Mouse (Mus musculus): ENCODE results near the gene Pde4a. TPM values are rescaled to one million over a fixed set of nuclear protein-coding genes. Genes with fewer than 3 reads are reported as not detected.

Gene Pde4a
- 6.0 and 6.8 TPM in 2 replicates for polyA plus RNA-seq (2015; fragmentation: Nextera tagmentation; extraction: Ambion mirVana)

DNA sequence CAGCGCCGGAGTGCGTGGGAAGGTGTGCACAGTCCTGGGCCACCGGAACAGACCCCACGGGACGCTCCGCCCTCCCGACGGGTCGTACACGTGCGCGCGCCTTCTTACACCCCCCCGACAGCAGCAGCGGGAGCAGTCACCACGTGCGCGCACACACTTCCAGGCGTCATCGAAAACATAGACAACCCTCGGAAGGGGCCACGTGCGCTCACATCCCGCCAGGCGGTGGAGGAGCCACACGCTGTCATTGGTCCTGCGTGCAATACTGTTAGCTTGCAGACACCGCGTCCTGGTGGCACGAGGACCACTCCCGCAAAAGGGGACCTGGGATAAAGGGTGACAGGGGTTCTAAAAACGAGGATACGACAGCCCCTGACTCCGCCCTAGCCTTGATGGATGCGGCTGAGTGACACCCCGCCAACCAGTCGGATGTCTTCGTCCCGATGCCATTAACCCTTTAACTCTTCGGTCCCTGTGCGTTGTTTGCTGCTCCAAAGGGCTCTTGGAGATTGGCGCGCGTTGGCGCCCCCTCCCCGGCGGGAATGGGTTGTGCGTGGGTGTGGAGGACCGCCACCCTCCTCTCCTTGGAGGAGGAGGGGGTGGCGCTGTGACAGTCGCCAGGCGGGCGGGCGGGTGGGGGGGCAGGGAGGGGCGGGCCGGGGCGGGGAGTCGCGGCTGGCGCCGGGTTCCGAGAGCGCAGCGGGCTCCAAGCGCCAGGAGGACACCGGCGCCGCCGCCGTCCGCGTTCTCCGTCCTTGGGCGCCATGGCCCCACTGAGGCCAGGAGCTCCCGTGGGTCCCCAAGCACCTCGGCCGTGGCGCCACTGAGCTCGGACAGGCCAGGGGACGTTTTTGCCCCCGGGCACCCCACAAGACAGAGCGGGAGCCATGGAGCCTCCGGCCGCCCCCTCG is at the start of gene Pde4a:
TSS of gene Pde4a (plus strand) at position 674 of the 911 bp plus-strand sequence.
- ATAC-seq = no peak
- H3K9me3 ChIP-seq = no peaks in the 10 kb centered on the region
- no peaks in the 10 kb centered on the region for H3K36me3 ChIP-seq
- H3K9ac ChIP-seq = peak within 1 kb of the TSS; percentile 58
- H3K27ac ChIP-seq = no peak within 1 kb of the TSS
- peak within 1 kb of the TSS; percentile 94 for H3K4me2 ChIP-seq (replicated peaks)
- peak within 1 kb of the TSS; percentile 51 for H3K4me3 ChIP-seq (replicated peaks)
- H3K27me3 ChIP-seq (replicated peaks) = peaks cover 53% of the 10 kb centered on the region
- H3K4me1 ChIP-seq (replicated peaks) = peaks cover 41% of the 10 kb centered on the region
- 1% methylated on average over 71 of the region's 86 CpGs for WGBS

DNA sequence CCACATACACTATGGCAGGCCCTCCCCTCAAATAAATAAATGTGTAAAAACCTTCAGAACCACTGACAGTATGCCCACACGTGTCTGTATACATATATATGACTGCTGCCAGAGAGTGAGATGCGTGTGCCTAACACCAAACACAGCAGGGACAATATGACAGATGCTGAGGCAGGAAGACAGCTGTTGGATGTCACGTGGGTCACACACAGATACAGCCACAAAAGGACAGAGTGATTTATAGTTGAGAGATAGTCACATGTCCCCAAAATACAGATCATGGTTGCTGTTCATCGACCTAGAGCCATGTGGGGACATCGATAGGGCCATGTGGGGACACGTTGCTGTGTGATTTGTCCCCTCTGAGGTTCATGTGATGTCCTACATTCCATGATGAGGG is 48.4 kb upstream of the Pde4a start:
- WGBS = 76% methylated on average over 6 of the region's 6 CpGs
- ATAC-seq = no peak
- no peaks in the 10 kb centered on the region for H3K4me1 ChIP-seq (replicated peaks)

DNA sequence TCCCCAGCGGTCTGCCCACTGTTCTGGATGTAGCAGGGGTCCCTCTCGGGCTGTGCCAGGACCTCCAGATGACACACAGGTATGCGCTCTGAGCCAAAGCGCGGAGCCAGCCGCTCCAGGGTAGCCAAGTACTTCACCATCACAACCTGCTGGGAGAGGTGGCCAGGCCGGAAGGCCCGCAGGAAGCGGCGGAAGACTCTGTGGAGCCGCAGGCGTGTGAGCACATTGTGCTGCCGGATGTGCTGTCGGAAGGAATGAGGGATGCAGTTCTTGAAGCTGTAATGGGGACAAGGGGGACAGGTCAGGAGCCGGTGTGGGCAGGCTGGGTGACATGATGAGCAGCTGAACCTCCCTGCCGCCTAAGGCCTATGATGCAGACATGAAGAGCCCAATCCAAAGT is 44.0 kb upstream of the Pde4a start:
- H3K9me3 ChIP-seq = no peaks in the 10 kb centered on the region
- H3K9ac ChIP-seq = no peak overlapping the region
- no peaks in the 10 kb centered on the region for H3K27me3 ChIP-seq (replicated peaks)
- H3K4me3 ChIP-seq (replicated peaks) = no peak overlapping the region
- H3K27ac ChIP-seq = no peak overlapping the region
- no peaks in the 10 kb centered on the region for H3K4me1 ChIP-seq (replicated peaks)
- WGBS = 87% methylated on average over 16 of the region's 16 CpGs
- no peaks in the 10 kb centered on the region for H3K36me3 ChIP-seq
- no peak for ATAC-seq
- H3K4me2 ChIP-seq (replicated peaks) = no peak overlapping the region

More for the DNA sequence above, 48.4 kb upstream of the Pde4a start:
- Histone ChIP-seq H3K4me2 (replicated peaks) (no peak overlapping the region), H3K27ac (no peak overlapping the region), H3K4me3 (replicated peaks) (no peak overlapping the region), H3K9ac (no peak overlapping the region), H3K27me3 (replicated peaks) (no peaks in the 10 kb centered on the region), H3K9me3 (no peaks in the 10 kb centered on the region), H3K36me3 (no peaks in the 10 kb centered on the region)

DNA sequence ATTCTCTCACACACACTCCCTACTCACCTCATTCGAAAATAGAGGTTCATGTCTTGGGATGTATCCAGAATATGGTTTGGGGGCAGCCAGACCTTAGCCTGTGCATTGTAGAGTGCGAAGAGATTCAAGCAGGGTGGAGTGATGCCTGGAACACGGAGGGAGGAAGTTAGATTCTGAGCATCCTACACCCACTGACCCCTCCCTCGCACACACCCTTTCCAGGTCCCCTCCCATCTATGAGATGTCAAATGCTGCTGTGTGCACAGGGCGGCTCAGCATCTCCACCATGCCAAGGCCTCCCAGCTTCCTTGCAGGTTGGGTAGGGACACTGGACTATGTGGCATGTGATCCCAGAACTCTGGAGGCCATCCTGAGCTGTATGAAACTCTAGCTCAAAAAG is 40.7 kb upstream of the Pde4a start:
- no peak overlapping the region for H3K4me2 ChIP-seq (replicated peaks)
- H3K4me3 ChIP-seq (replicated peaks) = no peak overlapping the region
- H3K27ac ChIP-seq = no peak overlapping the region
- H3K9me3 ChIP-seq = no peaks in the 10 kb centered on the region
- H3K4me1 ChIP-seq (replicated peaks) = no peaks in the 10 kb centered on the region
- H3K9ac ChIP-seq = no peak overlapping the region
- WGBS = 86% methylated on average over 5 of the region's 5 CpGs
- no peak for ATAC-seq
- no peaks in the 10 kb centered on the region for H3K27me3 ChIP-seq (replicated peaks)
- peaks cover 9% of the 10 kb centered on the region; the same call in 1 of the 2 replicates for H3K36me3 ChIP-seq

DNA sequence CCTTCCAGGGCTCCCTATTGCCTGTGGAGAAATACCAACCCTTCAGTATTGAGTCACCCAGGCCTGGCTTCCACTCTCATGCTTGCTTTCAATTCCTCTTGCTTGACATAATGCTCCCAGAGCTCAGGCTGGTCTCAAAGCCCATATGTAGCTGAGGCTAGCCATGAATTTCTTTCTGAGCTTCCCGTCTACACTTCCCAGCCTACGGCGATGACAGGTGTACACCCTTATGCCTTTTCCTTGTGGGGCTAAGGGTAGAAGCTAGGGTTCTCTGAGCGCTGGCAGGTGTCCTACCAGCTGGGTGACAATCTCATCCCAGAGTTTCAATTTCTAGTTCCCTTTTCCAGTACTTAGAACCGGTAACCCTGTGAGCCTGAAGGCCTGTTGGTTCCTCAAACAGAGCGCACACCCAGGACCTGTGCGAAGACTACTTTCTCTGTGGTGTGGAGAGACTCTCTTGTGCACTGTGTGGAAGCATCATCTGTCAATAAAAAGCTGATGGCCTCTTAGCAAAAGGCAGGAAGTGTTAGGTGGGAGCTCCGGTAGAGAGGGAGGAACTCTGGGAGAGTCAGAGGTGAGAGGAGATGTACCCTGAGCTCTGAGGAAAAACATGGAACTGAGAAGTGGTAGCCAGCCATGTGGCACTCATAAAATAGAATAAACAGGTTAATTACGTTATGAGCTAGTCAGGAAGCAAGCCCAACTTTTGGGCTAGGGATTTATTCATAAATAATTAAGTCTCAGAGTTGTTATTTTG is 39.8 kb upstream of the Pde4a start:
- H3K4me3 ChIP-seq (replicated peaks) = no peak overlapping the region
- H3K4me1 ChIP-seq (replicated peaks) = peaks cover 6% of the 10 kb centered on the region; the same call in 1 of the 2 replicates
- no peak overlapping the region for H3K9ac ChIP-seq
- H3K4me2 ChIP-seq (replicated peaks) = no peak overlapping the region
- H3K9me3 ChIP-seq = no peaks in the 10 kb centered on the region
- no peak for ATAC-seq
- WGBS = 85% methylated on average over 9 of the region's 9 CpGs
- peaks cover 9% of the 10 kb centered on the region; the same call in 1 of the 2 replicates for H3K36me3 ChIP-seq
- no peaks in the 10 kb centered on the region for H3K27me3 ChIP-seq (replicated peaks)
- H3K27ac ChIP-seq = no peak overlapping the region

DNA sequence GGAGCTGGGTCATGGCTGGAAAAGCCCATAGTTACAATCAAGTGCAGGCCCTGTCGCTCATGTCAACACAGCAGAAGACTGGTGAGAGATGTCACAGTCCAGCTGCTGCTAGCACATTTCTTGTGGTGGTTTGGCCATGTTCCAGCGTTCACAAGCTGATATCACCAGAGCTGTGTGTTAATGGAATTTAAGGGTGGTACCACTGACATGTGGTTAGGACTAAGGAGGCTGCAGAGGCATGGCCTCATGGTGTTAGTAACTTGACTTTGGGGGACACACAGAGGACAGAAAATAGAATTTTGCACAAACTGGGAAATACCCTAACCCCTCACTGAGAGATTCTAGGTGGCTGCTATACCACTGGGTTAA is 39.3 kb upstream of the Pde4a start:
- H3K27ac ChIP-seq = no peak overlapping the region
- H3K9ac ChIP-seq = no peak overlapping the region
- no peaks in the 10 kb centered on the region for H3K9me3 ChIP-seq
- H3K4me2 ChIP-seq (replicated peaks) = no peak overlapping the region
- H3K4me3 ChIP-seq (replicated peaks) = no peak overlapping the region
- H3K27me3 ChIP-seq (replicated peaks) = no peaks in the 10 kb centered on the region
- ATAC-seq = no peak
- WGBS = 81% methylated on average over 2 of the region's 2 CpGs
- H3K36me3 ChIP-seq = peaks cover 9% of the 10 kb centered on the region; the same call in 1 of the 2 replicates
- peaks cover 6% of the 10 kb centered on the region; the same call in 1 of the 2 replicates for H3K4me1 ChIP-seq (replicated peaks)

DNA sequence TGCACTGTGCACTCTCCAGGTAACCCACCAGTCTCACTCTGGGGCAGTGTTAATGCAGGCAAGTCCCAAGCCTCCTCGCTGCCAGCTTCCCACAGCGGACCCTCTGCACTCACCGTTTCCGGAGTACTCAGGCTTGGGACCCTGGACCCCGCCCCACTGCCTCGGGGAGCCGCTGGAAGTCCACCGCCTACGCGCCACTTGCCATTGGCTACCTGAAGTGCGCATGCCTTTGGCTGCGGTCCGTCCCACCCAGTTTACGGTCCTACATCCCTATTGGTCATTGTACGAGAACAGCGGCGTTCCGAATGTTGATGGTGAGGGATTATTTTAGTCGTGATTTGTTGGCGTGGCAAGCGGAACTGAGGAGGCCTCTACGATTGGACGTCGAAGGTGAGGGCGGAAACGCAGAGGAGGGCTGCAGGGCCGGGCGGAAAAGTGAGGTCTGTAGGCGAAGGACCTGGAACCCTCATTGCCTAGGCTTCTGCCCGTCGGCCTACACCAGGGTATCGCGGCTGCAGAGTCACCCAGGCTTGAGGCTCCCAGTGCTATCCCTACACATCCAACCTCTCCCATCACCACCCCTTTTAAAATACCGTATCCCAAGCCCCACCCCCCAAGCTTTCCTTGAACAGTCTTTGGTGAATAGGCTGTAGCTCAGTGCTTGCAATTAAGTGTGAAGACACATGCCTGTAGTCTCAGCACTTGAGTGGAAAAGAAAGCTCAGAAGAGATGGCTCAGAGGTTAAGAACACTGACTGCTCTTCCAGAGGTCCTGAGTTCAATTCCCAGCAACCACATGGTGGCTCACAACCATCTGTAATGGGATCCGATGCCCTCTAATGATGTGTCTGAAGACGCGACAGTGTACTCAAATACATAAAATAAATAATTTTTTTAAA is 34.2 kb upstream of the Pde4a start, which contains the start of gene Tyk2:
TSS of gene Tyk2 (minus strand) at position 185 of the 898 bp plus-strand sequence.
- Histone ChIP-seq H3K27me3 (replicated peaks) (no peaks in the 10 kb centered on the region), H3K4me1 (replicated peaks) (peaks cover 8% of the 10 kb centered on the region; the same call in 1 of the 2 replicates)

DNA sequence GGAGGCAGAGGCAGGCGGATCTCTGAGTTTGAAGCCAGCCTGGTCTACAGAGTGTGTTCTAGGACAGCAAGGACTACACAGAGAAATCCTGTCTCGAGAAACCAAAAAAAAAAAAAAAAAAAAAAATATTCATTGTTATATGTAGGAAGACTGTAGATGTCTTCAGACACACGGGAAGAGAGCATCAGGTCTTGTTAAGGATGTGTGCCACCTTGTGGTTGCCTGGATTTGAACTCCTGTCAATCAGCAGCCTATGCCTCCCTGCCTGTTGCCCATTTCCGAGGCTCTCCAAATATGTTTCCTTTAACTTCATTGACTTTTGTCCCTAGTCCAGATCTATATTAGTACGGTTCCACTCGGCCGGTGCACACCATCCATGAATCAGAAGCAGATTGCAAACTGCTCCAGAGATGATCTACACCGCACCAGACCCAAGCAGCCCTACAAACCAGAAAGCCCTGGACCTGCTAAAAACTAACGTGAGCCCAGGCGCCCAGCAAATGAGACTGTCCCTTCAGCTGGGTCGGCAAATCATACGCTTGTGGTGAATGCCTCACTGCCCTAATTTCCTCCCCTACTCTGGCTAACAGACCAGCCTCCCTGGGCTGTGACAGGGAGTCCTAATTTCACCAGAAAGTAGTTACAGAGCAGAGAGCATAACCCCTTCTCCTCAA is 33.3 kb upstream of the Pde4a start:
- Histone ChIP-seq H3K9me3 (no peaks in the 10 kb centered on the region), H3K27me3 (replicated peaks) (no peaks in the 10 kb centered on the region), H3K27ac (no peak overlapping the region), H3K4me1 (replicated peaks) (peaks cover 8% of the 10 kb centered on the region; the same call in 1 of the 2 replicates), H3K9ac (no peak overlapping the region), H3K36me3 (0 out of 2 replicates have a peak, but pooled peaks cover 3% of the 10 kb centered on the region), H3K4me2 (replicated peaks) (no peak overlapping the region), H3K4me3 (replicated peaks) (no peak overlapping the region)
- WGBS = 80% methylated on average over 12 of the region's 12 CpGs
- no peak for ATAC-seq

More for the DNA sequence above, 34.2 kb upstream of the Pde4a start, which contains the start of gene Tyk2:
- Histone ChIP-seq H3K4me3 (replicated peaks) (peak within 1 kb of the TSS; percentile 62), H3K36me3 (peaks cover 9% of the 10 kb centered on the region; the same call in 1 of the 2 replicates), H3K9me3 (no peaks in the 10 kb centered on the region), H3K27ac (no peak within 1 kb of the TSS; the same call in 1 of the 2 replicates), H3K9ac (peak within 1 kb of the TSS; percentile 52), H3K4me2 (replicated peaks) (peak within 1 kb of the TSS; percentile 71)
- peak; percentile 98 for ATAC-seq
- WGBS = 6% methylated on average over 37 of the region's 37 CpGs

DNA sequence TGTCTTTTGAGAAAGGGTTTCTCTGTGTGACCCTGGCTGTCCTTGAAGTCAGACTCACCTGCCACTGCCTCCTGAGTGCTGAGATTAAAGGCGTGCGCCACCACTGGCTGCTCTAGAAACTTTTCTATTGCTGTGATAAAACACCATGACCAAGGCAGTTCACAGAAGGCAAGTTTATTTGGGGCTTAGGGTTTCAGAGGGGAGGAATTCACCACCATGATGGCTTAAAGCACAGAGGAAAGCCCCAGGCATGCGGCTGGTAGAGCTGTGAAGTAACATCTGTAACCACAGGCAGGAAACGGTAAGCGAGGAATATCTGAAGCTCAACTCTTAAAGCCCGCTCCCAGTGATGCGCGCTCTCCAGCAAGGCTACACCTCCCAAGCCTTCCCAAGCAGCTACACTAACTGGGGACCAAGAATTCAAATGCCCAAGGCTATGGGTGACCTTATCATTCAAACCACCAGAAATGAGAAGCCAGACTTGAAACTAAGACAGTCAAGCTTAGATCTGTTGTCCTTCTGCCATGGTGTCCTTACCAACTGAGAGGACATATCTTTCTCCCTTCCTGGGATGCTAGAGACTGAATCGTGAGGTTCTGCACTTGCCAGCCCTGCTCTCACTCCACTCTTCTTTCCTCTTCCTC is 32.3 kb upstream of the Pde4a start:
- H3K4me2 ChIP-seq (replicated peaks) = no peak overlapping the region
- no peaks in the 10 kb centered on the region for H3K9me3 ChIP-seq
- H3K27me3 ChIP-seq (replicated peaks) = no peaks in the 10 kb centered on the region
- H3K4me3 ChIP-seq (replicated peaks) = no peak overlapping the region
- no peak overlapping the region for H3K27ac ChIP-seq
- ATAC-seq = no peak
- peaks cover 8% of the 10 kb centered on the region; the same call in 1 of the 2 replicates for H3K4me1 ChIP-seq (replicated peaks)
- no peak overlapping the region for H3K9ac ChIP-seq
- 0 out of 2 replicates have a peak, but pooled peaks cover 8% of the 10 kb centered on the region for H3K36me3 ChIP-seq
- WGBS = 74% methylated on average over 9 of the region's 9 CpGs

DNA sequence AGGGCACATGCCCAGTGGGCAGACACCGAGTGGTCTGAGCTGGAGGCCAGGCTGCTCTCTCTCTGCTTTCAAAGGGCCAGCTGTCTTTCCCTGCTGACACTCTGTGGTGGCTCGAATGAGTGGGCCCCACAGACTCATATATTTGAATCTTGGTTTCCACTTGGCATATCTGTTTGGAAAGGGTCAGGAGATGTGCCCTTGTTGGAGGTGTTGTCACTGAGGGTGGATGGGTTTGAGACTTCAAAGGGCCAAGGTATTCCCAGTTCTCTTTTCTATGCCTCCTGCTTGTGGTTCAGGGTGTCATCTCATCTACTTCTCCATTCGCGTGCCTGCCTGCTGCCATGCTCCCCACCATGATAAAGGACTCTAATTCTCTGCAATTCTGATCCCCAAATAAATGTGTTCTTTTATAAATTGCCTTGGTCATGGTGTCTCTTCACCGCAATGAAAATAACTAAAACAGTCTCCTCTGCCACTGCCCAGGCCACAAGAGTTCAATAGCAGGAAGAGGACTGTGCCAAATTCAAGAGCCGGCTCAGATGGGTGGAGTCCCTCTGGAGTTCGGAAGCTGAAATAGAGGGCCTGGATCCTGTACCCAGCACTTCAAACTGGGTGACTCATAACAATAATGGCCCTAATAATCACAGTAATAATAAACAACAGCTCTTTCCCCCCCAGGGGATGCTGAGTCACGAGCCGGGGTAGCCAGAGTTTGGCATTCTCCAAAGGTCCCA is 30.8 kb upstream of the Pde4a start:
- Histone ChIP-seq H3K4me2 (replicated peaks) (no peak overlapping the region), H3K27ac (no peak overlapping the region), H3K9ac (no peak overlapping the region), H3K27me3 (replicated peaks) (no peaks in the 10 kb centered on the region), H3K4me1 (replicated peaks) (peaks cover 8% of the 10 kb centered on the region; the same call in 1 of the 2 replicates), H3K36me3 (peaks cover 19% of the 10 kb centered on the region), H3K9me3 (no peaks in the 10 kb centered on the region), H3K4me3 (replicated peaks) (no peak overlapping the region)
- ATAC-seq = no peak
- WGBS = 71% methylated on average over 9 of the region's 9 CpGs

Data from intestine, embryonic 15.5 days (tissue).